Mouse (Mus musculus) midbrain, embryonic 11.5 days (tissue): Measurements from ENCODE around the gene Acsm5. TPM values are rescaled to one million over a fixed set of nuclear protein-coding genes. Genes with fewer than 3 reads are reported as not detected.
"Not testable (repeated sequence)": the region's sequence is repeated elsewhere in the genome, so short reads cannot be mapped to it uniquely, and the experiment has no call there.

Experiments
- ATAC-seq: fragments of 200-750 bp; cut with Nextera tagmentation; 2 replicates; pipeline ENCODE4 v1.8.0; 2017; ENCODE audit warnings: moderate TSS enrichment, moderate library complexity; ENCODE audit not compliant: low FRiP score
- DNase-seq: peaks from one replicate; pipeline ENCODE4 v3.0.0; 2015; ENCODE audit warnings: low spot score; ENCODE audit errors: missing footprints
- H3K27ac ChIP-seq: fragments of 300-500 bp; sonication (generic); 2 replicates; pipeline ENCODE4 v1.5.1; 2014; ENCODE audit warnings: low read depth, low read length
- H3K27me3 ChIP-seq: fragments of 300-500 bp; sonication (generic); 2 replicates; pipeline ENCODE4 v1.6.1; 2014; ENCODE audit warnings: mild to moderate bottlenecking, low read length, moderate library complexity, mixed read lengths; ENCODE audit not compliant: control insufficient read depth, insufficient read depth
- H3K36me3 ChIP-seq: fragments of 300-500 bp; sonication (generic); 2 replicates; pipeline ENCODE4 v1.6.1; 2014; ENCODE audit warnings: mild to moderate bottlenecking, low read length, moderate library complexity, mixed read lengths; ENCODE audit not compliant: control insufficient read depth, insufficient read depth
- H3K4me1 ChIP-seq: fragments of 300-500 bp; sonication (generic); 2 replicates; pipeline ENCODE4 v1.6.1; 2014; ENCODE audit warnings: low read length; ENCODE audit not compliant: control insufficient read depth, insufficient read depth
- H3K4me2 ChIP-seq: fragments of 300-500 bp; sonication (generic); 2 replicates; pipeline ENCODE4 v1.6.1; 2014; ENCODE audit warnings: mild to moderate bottlenecking, moderate library complexity
- H3K4me3 ChIP-seq: fragments of 300-500 bp; sonication (generic); 2 replicates; pipeline ENCODE4 v1.5.1; 2014; ENCODE audit warnings: low read depth, low read length
- H3K9ac ChIP-seq: fragments of 300-500 bp; sonication (generic); 2 replicates; pipeline ENCODE4 v1.6.1; 2014; ENCODE audit warnings: low read length
- H3K9me3 ChIP-seq: fragments of 300-500 bp; sonication (generic); 2 replicates; pipeline ENCODE4 v1.6.1; 2016; ENCODE audit warnings: low read length; ENCODE audit not compliant: control insufficient read depth
- WGBS: fragments of 180-500 bp; shearing (Covaris S2); extraction: QIAGEN DNeasy Blood & Tissue Kit; methylation state at CpG from one replicate; pipeline ENCODE4 v1.1.7; 2014; 5-methylcytosine and 5-hydroxymethylcytosine counted together
- polyA plus RNA-seq: library from polyadenylated mRNA; unstranded; fragments of >200 nt; fragmentation: Nextera tagmentation; extraction: Ambion mirVana; gene quantifications from 2 replicates; pipeline ENCODE4 v1.2.1, GENCODE M21; 2014

Gene Acsm5
- polyA plus RNA-seq, 1 experiment from 2014 or later: not detected

GRCm38 (mm10) chr7:119560452-119560835 lies 41.2 kb downstream of the Acsm5 start:
- ATAC-seq (no peak), DNase-seq (no peak)
- Histone ChIP-seq H3K36me3 (no peaks in the 10 kb centered on the region), H3K9ac (no peak overlapping the region), H3K4me2 (no peak overlapping the region), H3K27ac (no peak overlapping the region), H3K9me3 (no peaks in the 10 kb centered on the region), H3K27me3 (no peaks in the 10 kb centered on the region), H3K4me1 (no peaks in the 10 kb centered on the region), H3K4me3 (no peak overlapping the region)
- 92% methylated on average over 3 of the region's 3 CpGs for WGBS

GRCm38 (mm10) chr7:119561441-119561840 lies 42.2 kb downstream of the Acsm5 start:
- H3K4me3 ChIP-seq: no peak overlapping the region

GRCm38 (mm10) chr7:119562476-119562875 lies 43.2 kb downstream of the Acsm5 start:
- DNase-seq, H3K36me3 ChIP-seq, H3K9me3 ChIP-seq, H3K4me3 ChIP-seq, H3K9ac ChIP-seq, H3K4me1 ChIP-seq, H3K27me3 ChIP-seq, ATAC-seq, H3K27ac ChIP-seq, H3K4me2 ChIP-seq: not testable (repeated sequence)
- 93% methylated on average over 2 of the region's 2 CpGs for WGBS

More at GRCm38 (mm10) chr7:119561441-119561840, 42.2 kb downstream of the Acsm5 start:
- no peak overlapping the region for H3K27ac ChIP-seq
- no peaks in the 10 kb centered on the region for H3K4me1 ChIP-seq
- H3K36me3 ChIP-seq: no peaks in the 10 kb centered on the region
- H3K9me3 ChIP-seq: no peaks in the 10 kb centered on the region
- DNase-seq (no peak), ATAC-seq (no peak)
- WGBS: 56% methylated on average over 4 of the region's 4 CpGs
- H3K4me2 ChIP-seq: no peak overlapping the region
- no peaks in the 10 kb centered on the region for H3K27me3 ChIP-seq
- H3K9ac ChIP-seq: no peak overlapping the region

- Histone ChIP-seq H3K4me2 (no peak overlapping the region), H3K4me1 (no peaks in the 10 kb centered on the region), H3K36me3 (no peaks in the 10 kb centered on the region), H3K27me3 (no peaks in the 10 kb centered on the region), H3K9me3 (no peaks in the 10 kb centered on the region), H3K27ac (no peak overlapping the region), H3K9ac (no peak overlapping the region), H3K4me3 (no peak overlapping the region)
- 79% methylated on average over 3 of the region's 3 CpGs for WGBS
- DNase-seq (no peak), ATAC-seq (no peak)
Observed at GRCm38 (mm10) chr7:119594530-119595107, 75.4 kb downstream of the Acsm5 start.

Other genes starting within 250 kb of the Acsm5 start
- not detected in 2 replicates for gene Gp2, start 60.2 kb upstream of the Acsm5 start, polyA plus RNA-seq
- not detected in 2 replicates for gene Umod, start 40.2 kb upstream of the Acsm5 start, polyA plus RNA-seq
- gene Pdilt, start 4.0 kb downstream of the Acsm5 start, polyA plus RNA-seq: not detected in 2 replicates
- not detected in 2 replicates for gene Acsm2, start 34.9 kb downstream of the Acsm5 start, polyA plus RNA-seq
- gene Acsm1, start 87.6 kb downstream of the Acsm5 start, polyA plus RNA-seq: not detected in 2 replicates
- not detected in 2 replicates for gene Acsm4, start 170.6 kb downstream of the Acsm5 start, polyA plus RNA-seq
- 106 TPM in 2 replicates for gene Thumpd1, start 201.3 kb downstream of the Acsm5 start, polyA plus RNA-seq
- 0.11 and 0.19 TPM in 2 replicates for gene Acsm3, start 241.5 kb downstream of the Acsm5 start, polyA plus RNA-seq